Comparison of ENCODE assay signal across 11 mouse cellular contexts in the genomic region with DNA sequence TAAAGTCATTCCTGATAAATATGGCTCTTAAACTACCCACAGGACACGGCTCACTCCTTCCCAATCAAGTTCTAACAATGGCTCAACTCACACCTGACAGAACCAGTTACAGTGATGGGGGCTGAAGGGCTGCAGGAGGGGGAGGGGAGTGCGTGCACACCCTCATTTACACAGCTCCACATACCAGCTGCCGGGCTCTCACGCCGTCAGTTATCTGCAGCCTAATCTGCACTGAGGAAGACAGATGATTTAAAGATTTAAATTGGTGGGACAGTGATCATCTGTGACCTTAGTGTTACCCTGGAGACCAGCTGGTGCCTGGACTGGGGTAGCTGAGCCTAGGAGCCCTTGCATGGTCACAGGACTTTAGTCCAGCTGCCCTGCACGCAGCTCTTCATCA.
DNase-seq lines count a peak whose midpoint lies in the region; ATAC-seq lines count a peak whose summit lies in the region.
"Had no signal": no experiment of that assay in that cellular context is flagged by ENCODE, and none has a peak within 500 bp of the region (broad histone marks: within the 10 kb centered on the region; RNA-seq: fewer than 3 reads in every experiment).

No protein-coding gene starts in this region.

- no peaks in the 10 kb centered on the region for H3K27me3 ChIP-seq in forebrain, embryonic 11.5 days (ENCODE audit: control insufficient read depth, insufficient read depth, low read length)
- H3K27me3 ChIP-seq in forebrain, embryonic 15.5 days = no peaks in the 10 kb centered on the region
- no peaks in the 10 kb centered on the region for H3K27me3 ChIP-seq in forebrain, embryonic 13.5 days
- H3K27me3 ChIP-seq in limb, embryonic 11.5 days (ENCODE audit: control insufficient read depth, insufficient read depth, low read length) = no peaks in the 10 kb centered on the region
- H3K27me3 ChIP-seq in neural tube, embryonic 14.5 days (ENCODE audit: control insufficient read depth, insufficient read depth, low read length) = no peaks in the 10 kb centered on the region

- H3K4me3 ChIP-seq in forebrain, embryonic 11.5 days (ENCODE audit: low read depth, low read length) = no peak overlapping the region
- H3K4me3 ChIP-seq in forebrain, embryonic 15.5 days = no peak overlapping the region
- H3K4me3 ChIP-seq in forebrain, embryonic 13.5 days = no peak overlapping the region
- no peak overlapping the region for H3K4me3 ChIP-seq in limb, embryonic 11.5 days (ENCODE audit: low read depth, low read length)
- H3K4me3 ChIP-seq in neural tube, embryonic 14.5 days (ENCODE audit: low read depth, low read length) = no peak overlapping the region

- DNase-seq in forebrain, embryonic 11.5 days (ENCODE audit: low spot score) = peak; percentile 49
- peak; percentile 37 for DNase-seq in limb, embryonic 11.5 days (ENCODE audit: low spot score)
- DNase-seq in lung, adult 18-20 months = no peak
- no peak for DNase-seq in layer of hippocampus, postnatal 25 days (ENCODE audit: extremely low spot score in 1 of 2, low spot score in 1 of 2)
- DNase-seq in liver = no peak
- DNase-seq: cerebellum, postnatal 25 days; kidney, postnatal 14 days had no signal

- no peak overlapping the region for H3K4me2 ChIP-seq in forebrain, embryonic 11.5 days (ENCODE audit: low read depth, low read length, severe bottlenecking)
- H3K4me2 ChIP-seq in forebrain, embryonic 15.5 days (replicated peaks) = no peak overlapping the region
- 0 out of 2 replicates have a peak overlapping the region, but pooled peaks have one; percentile 4 for H3K4me2 ChIP-seq in forebrain, embryonic 13.5 days
- no peak overlapping the region for H3K4me2 ChIP-seq in limb, embryonic 11.5 days (ENCODE audit: low read depth, severe bottlenecking)
- no peak overlapping the region for H3K4me2 ChIP-seq in neural tube, embryonic 14.5 days (ENCODE audit: low read depth, low read length)

- no peak overlapping the region for H3K9ac ChIP-seq in forebrain, embryonic 11.5 days (ENCODE audit: low read length)
- H3K9ac ChIP-seq in forebrain, embryonic 15.5 days (replicated peaks) = no peak overlapping the region
- H3K9ac ChIP-seq in forebrain, embryonic 13.5 days = no peak overlapping the region
- no peak overlapping the region for H3K9ac ChIP-seq in limb, embryonic 11.5 days (ENCODE audit: low read length)
- no peak overlapping the region for H3K9ac ChIP-seq in neural tube, embryonic 14.5 days (replicated peaks; ENCODE audit: low read depth, low read length)

- no peak; the same call in 1 of the 2 replicates for ATAC-seq in forebrain, embryonic 11.5 days (replicated peaks; ENCODE audit: low FRiP score)
- no peak for ATAC-seq in forebrain, embryonic 15.5 days (replicated peaks)
- ATAC-seq in forebrain, embryonic 13.5 days = peak; percentile 36; the same call in 1 of the 2 replicates
- ATAC-seq in limb, embryonic 11.5 days (ENCODE audit: insufficient number of reproducible peaks, low FRiP score, low TSS enrichment, low read depth) = no peak; the same call in 1 of the 2 replicates
- peak; percentile 49; the same call in 1 of the 2 replicates for ATAC-seq in neural tube, embryonic 14.5 days (ENCODE audit: low read depth)

- no peaks in the 10 kb centered on the region for H3K9me3 ChIP-seq in forebrain, embryonic 11.5 days (ENCODE audit: control insufficient read depth, low read length)
- H3K9me3 ChIP-seq in forebrain, embryonic 15.5 days = no peaks in the 10 kb centered on the region
- no peaks in the 10 kb centered on the region for H3K9me3 ChIP-seq in forebrain, embryonic 13.5 days (replicated peaks)
- no peaks in the 10 kb centered on the region for H3K9me3 ChIP-seq in limb, embryonic 11.5 days (ENCODE audit: control insufficient read depth, low read length)
- no peaks in the 10 kb centered on the region for H3K9me3 ChIP-seq in neural tube, embryonic 14.5 days (ENCODE audit: control insufficient read depth, low read length)

- H3K4me1 ChIP-seq in forebrain, embryonic 11.5 days (replicated peaks; ENCODE audit: control insufficient read depth, insufficient read depth, low read length) = no peaks in the 10 kb centered on the region; the same call in 1 of the 2 replicates
- H3K4me1 ChIP-seq in forebrain, embryonic 15.5 days = peaks cover 13% of the 10 kb centered on the region
- H3K4me1 ChIP-seq in forebrain, embryonic 13.5 days = peaks cover 7% of the 10 kb centered on the region
- H3K4me1 ChIP-seq in limb, embryonic 11.5 days (ENCODE audit: control insufficient read depth, insufficient read depth, low read length) = no peaks in the 10 kb centered on the region
- no peaks in the 10 kb centered on the region for H3K4me1 ChIP-seq in neural tube, embryonic 14.5 days (ENCODE audit: control insufficient read depth, insufficient read depth, low read length)

- no peaks in the 10 kb centered on the region for H3K36me3 ChIP-seq in forebrain, embryonic 11.5 days (ENCODE audit: control insufficient read depth, insufficient read depth, low read length)
- no peaks in the 10 kb centered on the region for H3K36me3 ChIP-seq in forebrain, embryonic 15.5 days
- H3K36me3 ChIP-seq in forebrain, embryonic 13.5 days (ENCODE audit: poor library complexity, severe bottlenecking) = no peaks in the 10 kb centered on the region
- H3K36me3 ChIP-seq in limb, embryonic 11.5 days (ENCODE audit: control insufficient read depth, insufficient read depth, low read length) = no peaks in the 10 kb centered on the region
- H3K36me3 ChIP-seq in neural tube, embryonic 14.5 days (ENCODE audit: control insufficient read depth, insufficient read depth, low read length) = no peaks in the 10 kb centered on the region

- H3K27ac ChIP-seq in forebrain, embryonic 11.5 days (ENCODE audit: low read depth, low read length) = no peak overlapping the region
- no peak overlapping the region for H3K27ac ChIP-seq in forebrain, embryonic 15.5 days (replicated peaks)
- peak overlapping the region; percentile 40; the same call in 1 of the 2 replicates for H3K27ac ChIP-seq in forebrain, embryonic 13.5 days
- H3K27ac ChIP-seq in limb, embryonic 11.5 days (replicated peaks; ENCODE audit: low read depth, low read length) = no peak overlapping the region
- H3K27ac ChIP-seq in neural tube, embryonic 14.5 days (ENCODE audit: low read depth, low read length) = no peak overlapping the region
- H3K27ac ChIP-seq: macrophage had no signal

- 63% methylated on average over 6 of the region's 6 CpGs for WGBS in forebrain, embryonic 11.5 days
- 31% methylated on average over 6 of the region's 6 CpGs for WGBS in forebrain, embryonic 15.5 days
- WGBS in forebrain, embryonic 13.5 days = 27% methylated on average over 6 of the region's 6 CpGs
- 19% methylated on average over 6 of the region's 6 CpGs for WGBS in limb, embryonic 11.5 days
- WGBS in neural tube, embryonic 14.5 days = 21% methylated on average over 6 of the region's 6 CpGs

Comparison
In these comparisons a context has a peak if more than half of its experiments do, and no peak if none do; other contexts are left out.
1. ATAC-seq: peak in forebrain, embryonic 13.5 days (single experiment) and neural tube, embryonic 14.5 days (single experiment); none in forebrain, embryonic 11.5 days (single experiment), forebrain, embryonic 15.5 days (single experiment) and limb, embryonic 11.5 days (single experiment).
2. DNase-seq: peak in forebrain, embryonic 11.5 days (single experiment) and limb, embryonic 11.5 days (single experiment); none in lung, adult 18-20 months (0 of 2), layer of hippocampus, postnatal 25 days (0 of 2) and liver (single experiment).